Mouse (Mus musculus): Measurements from ENCODE around the gene Hgd. TPM values are rescaled to one million over a fixed set of nuclear protein-coding genes. Genes with fewer than 3 reads are reported as not detected.

Hgd gene
- polyA plus RNA-seq, 1 experiment from 2014 or later: 42.0 TPM

DNA sequence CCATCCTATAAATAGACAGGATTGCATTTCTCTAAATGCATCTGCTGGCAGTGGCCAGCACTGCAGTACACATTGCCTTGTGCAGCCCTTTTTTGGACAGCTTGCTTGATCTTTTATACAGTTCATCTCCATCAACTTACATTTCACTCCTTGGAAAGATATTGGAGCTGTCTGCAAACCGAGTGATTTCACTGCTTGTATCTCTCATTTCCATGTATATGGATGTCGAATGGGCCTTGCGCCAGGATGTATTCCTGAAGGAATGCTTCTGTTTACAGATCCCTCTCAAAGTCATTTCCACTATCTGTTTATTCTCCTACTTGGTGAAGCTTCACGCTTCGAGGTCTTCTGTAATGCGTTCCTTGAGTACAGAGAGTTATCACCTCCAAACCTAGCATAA lies 24.3 kb downstream of the Hgd start:
- H3K27me3 ChIP-seq: no peaks in the 10 kb centered on the region
- H3K36me3 ChIP-seq (replicated peaks): no peaks in the 10 kb centered on the region
- no peak overlapping the region for H3K4me2 ChIP-seq
- no peak for ATAC-seq (ENCODE audit: insufficient read depth)
- H3K27ac ChIP-seq (replicated peaks): no peak overlapping the region
- WGBS (ENCODE audit: insufficient replicate concordance): 70% methylated on average over 6 of the region's 6 CpGs
- no peaks in the 10 kb centered on the region for H3K4me1 ChIP-seq (replicated peaks)
- H3K9ac ChIP-seq: no peak overlapping the region
- H3K4me3 ChIP-seq (replicated peaks): no peak overlapping the region
- no peaks in the 10 kb centered on the region for H3K9me3 ChIP-seq (replicated peaks)

DNA sequence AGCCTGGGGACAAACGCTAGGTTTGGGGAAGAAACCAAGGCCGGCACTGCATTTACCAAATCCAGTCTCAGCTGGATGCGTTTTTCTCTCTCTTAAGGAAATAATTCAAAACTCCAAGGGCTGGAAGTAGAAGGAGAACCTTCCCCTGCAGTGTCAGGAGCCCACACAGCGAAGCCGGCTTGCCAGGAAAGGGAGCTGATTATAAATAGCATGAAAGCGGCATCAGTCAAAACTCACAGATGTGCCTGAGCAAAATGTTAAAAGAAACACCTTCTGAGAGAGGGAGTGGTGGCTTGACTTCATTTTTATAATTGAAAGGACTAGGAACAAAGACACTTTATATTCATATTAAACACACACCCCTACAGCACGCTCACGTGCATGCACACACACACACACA lies 30.4 kb downstream of the Hgd start:
- no peak for ATAC-seq (ENCODE audit: insufficient read depth)
- no peaks in the 10 kb centered on the region for H3K9me3 ChIP-seq (replicated peaks)
- no peak overlapping the region for H3K9ac ChIP-seq
- H3K36me3 ChIP-seq (replicated peaks): 0 out of 2 replicates have a peak, but pooled peaks cover 3% of the 10 kb centered on the region
- no peak overlapping the region for H3K4me2 ChIP-seq
- H3K4me3 ChIP-seq (replicated peaks): no peak overlapping the region
- H3K4me1 ChIP-seq (replicated peaks): no peaks in the 10 kb centered on the region
- no peak overlapping the region for H3K27ac ChIP-seq (replicated peaks)
- no peaks in the 10 kb centered on the region for H3K27me3 ChIP-seq
- 71% methylated on average over 8 of the region's 8 CpGs for WGBS (ENCODE audit: insufficient replicate concordance)

DNA sequence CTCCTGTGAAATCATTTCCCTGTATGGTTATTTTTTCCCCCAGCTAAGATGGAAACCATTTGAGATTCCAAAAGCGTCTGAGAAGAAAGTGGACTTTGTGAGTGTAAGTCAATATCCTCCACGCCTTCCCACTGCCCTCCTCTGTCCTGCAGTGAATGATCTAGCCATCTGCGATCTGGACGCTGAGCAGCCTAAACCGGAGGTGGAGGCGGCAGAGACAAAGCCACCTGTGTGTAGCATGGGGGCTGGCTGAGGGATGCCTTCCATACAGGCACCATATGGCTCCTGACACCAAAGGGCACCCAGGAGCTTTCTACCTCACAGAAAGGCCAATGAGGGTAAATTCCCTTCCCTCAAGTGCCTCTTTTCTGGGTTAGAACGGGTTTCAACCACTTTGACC lies 31.1 kb downstream of the Hgd start:
- 65% methylated on average over 7 of the region's 7 CpGs for WGBS (ENCODE audit: insufficient replicate concordance)
- H3K4me1 ChIP-seq (replicated peaks): no peaks in the 10 kb centered on the region
- H3K4me2 ChIP-seq: no peak overlapping the region
- H3K27me3 ChIP-seq: no peaks in the 10 kb centered on the region
- no peak overlapping the region for H3K4me3 ChIP-seq (replicated peaks)
- no peak overlapping the region for H3K27ac ChIP-seq (replicated peaks)
- ATAC-seq (ENCODE audit: insufficient read depth): no peak
- H3K9ac ChIP-seq: no peak overlapping the region
- H3K36me3 ChIP-seq (replicated peaks): 0 out of 2 replicates have a peak, but pooled peaks cover 3% of the 10 kb centered on the region
- H3K9me3 ChIP-seq (replicated peaks): no peaks in the 10 kb centered on the region

DNA sequence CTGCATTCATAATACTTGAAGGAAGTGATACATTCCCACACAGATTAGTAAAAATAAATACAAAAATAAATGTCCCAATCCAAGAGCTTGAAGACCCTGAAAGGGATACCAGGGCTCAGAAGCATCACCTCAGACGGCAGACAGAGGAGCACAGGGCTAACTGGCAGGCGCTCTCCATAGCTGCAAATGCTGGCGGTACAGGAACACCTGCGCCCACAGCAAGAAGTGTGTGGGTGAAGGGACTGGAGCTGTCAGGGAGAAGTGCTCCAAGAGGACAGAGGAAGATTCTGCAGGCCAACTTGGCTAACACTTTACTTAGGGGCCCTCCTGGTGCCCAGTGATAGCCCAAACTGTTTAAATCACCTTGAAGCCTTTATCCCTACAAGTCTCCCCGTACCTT lies 32.1 kb downstream of the Hgd start:
- Histone ChIP-seq H3K4me2 (no peak overlapping the region), H3K36me3 (replicated peaks) (0 out of 2 replicates have a peak, but pooled peaks cover 3% of the 10 kb centered on the region), H3K4me3 (replicated peaks) (no peak overlapping the region), H3K9ac (no peak overlapping the region), H3K27ac (replicated peaks) (no peak overlapping the region), H3K9me3 (replicated peaks) (no peaks in the 10 kb centered on the region), H3K4me1 (replicated peaks) (no peaks in the 10 kb centered on the region), H3K27me3 (no peaks in the 10 kb centered on the region)
- WGBS (ENCODE audit: insufficient replicate concordance): 68% methylated on average over 5 of the region's 5 CpGs
- ATAC-seq (ENCODE audit: insufficient read depth): no peak

- no peak for ATAC-seq (ENCODE audit: insufficient read depth)
- H3K9ac ChIP-seq: no peak overlapping the region
- no peaks in the 10 kb centered on the region for H3K4me1 ChIP-seq (replicated peaks)
- H3K27ac ChIP-seq (replicated peaks): no peak overlapping the region
- H3K36me3 ChIP-seq (replicated peaks): 0 out of 2 replicates have a peak, but pooled peaks cover 3% of the 10 kb centered on the region
- 75% methylated on average over 9 of the region's 9 CpGs for WGBS (ENCODE audit: insufficient replicate concordance)
- H3K9me3 ChIP-seq (replicated peaks): no peaks in the 10 kb centered on the region
- H3K4me3 ChIP-seq (replicated peaks): no peak overlapping the region
- H3K4me2 ChIP-seq: no peak overlapping the region
- no peaks in the 10 kb centered on the region for H3K27me3 ChIP-seq
Observed at GRCm38 (mm10) chr16:37614540-37614939, 34.6 kb downstream of the Hgd start.

DNA sequence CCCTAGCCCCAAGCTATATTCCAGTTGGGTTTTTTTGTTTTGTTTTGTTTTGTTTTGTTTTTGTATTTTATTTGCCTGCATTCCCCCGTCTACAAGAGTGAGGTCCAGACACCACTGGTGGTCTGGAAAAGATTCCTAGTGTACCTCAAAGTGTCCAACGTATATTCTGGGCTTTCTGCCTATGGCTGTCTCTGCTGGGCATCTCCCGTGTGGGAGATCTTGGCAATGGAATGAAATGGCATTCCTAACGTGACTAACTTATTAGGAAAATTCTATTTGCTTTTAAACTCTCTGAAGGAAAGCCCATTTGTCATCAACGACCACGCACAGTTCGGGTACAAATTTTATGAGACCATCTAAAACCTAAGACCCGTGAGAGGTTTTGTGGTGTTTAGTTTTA lies 35.5 kb downstream of the Hgd start:
- H3K27ac ChIP-seq (replicated peaks): no peak overlapping the region
- H3K4me1 ChIP-seq (replicated peaks): no peaks in the 10 kb centered on the region
- no peak overlapping the region for H3K4me2 ChIP-seq
- H3K9ac ChIP-seq: no peak overlapping the region
- H3K27me3 ChIP-seq: no peaks in the 10 kb centered on the region
- H3K36me3 ChIP-seq (replicated peaks): 0 out of 2 replicates have a peak, but pooled peaks cover 3% of the 10 kb centered on the region
- no peaks in the 10 kb centered on the region for H3K9me3 ChIP-seq (replicated peaks)
- WGBS (ENCODE audit: insufficient replicate concordance): 61% methylated on average over 8 of the region's 8 CpGs
- no peak for ATAC-seq (ENCODE audit: insufficient read depth)
- no peak overlapping the region for H3K4me3 ChIP-seq (replicated peaks)

DNA sequence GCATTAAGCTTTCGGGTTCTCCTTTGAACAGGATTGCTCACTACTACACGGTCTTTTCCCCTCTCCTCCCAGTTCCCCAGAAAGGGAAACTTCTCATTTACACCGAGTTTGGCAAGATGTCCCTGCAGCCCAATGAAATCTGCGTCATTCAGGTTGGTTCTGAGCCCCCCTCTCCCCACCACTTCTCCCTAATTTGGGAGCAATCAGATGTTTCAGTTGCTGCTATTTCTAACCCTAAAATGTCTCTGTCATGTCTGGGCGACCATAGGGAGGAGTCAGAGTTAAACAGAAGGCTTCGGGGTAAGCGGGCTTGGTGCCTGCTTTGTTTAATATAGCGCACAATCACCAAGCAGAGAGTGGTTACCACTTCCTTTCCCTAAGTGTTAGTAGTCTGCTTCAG lies 36.2 kb downstream of the Hgd start:
- no peak overlapping the region for H3K4me3 ChIP-seq (replicated peaks)
- H3K9ac ChIP-seq: no peak overlapping the region
- 60% methylated on average over 8 of the region's 8 CpGs for WGBS (ENCODE audit: insufficient replicate concordance)
- H3K4me2 ChIP-seq: no peak overlapping the region
- H3K4me1 ChIP-seq (replicated peaks): no peaks in the 10 kb centered on the region
- no peaks in the 10 kb centered on the region for H3K27me3 ChIP-seq
- H3K36me3 ChIP-seq (replicated peaks): 0 out of 2 replicates have a peak, but pooled peaks cover 3% of the 10 kb centered on the region
- no peak for ATAC-seq (ENCODE audit: insufficient read depth)
- no peaks in the 10 kb centered on the region for H3K9me3 ChIP-seq (replicated peaks)
- no peak overlapping the region for H3K27ac ChIP-seq (replicated peaks)

DNA sequence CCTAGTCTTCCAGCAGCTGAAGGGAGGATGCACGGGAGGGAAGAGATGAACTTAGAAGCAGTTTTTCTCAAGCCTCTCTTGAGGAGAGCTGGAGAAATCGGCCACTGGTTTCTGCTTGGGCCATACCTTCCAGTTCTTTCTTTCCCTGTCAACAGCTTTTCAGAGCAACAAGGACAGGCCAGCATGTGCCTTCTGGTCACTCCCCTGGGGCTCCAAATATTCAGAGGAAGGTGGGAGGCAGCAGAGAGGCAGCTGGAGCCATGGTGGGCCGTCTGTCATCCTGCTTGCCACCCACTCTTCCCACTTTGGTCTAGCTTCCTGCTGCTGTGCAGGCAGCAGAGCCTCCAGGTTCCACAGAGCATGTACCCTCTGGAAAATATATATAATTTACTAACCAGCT lies 37.7 kb downstream of the Hgd start:
- no peak overlapping the region for H3K4me2 ChIP-seq
- ATAC-seq (ENCODE audit: insufficient read depth): no peak
- 49% methylated on average over 3 of the region's 3 CpGs for WGBS (ENCODE audit: insufficient replicate concordance)
- H3K36me3 ChIP-seq (replicated peaks): 0 out of 2 replicates have a peak, but pooled peaks cover 3% of the 10 kb centered on the region
- no peaks in the 10 kb centered on the region for H3K4me1 ChIP-seq (replicated peaks)
- H3K9me3 ChIP-seq (replicated peaks): no peaks in the 10 kb centered on the region
- no peak overlapping the region for H3K9ac ChIP-seq
- H3K4me3 ChIP-seq (replicated peaks): no peak overlapping the region
- no peaks in the 10 kb centered on the region for H3K27me3 ChIP-seq
- H3K27ac ChIP-seq (replicated peaks): no peak overlapping the region

DNA sequence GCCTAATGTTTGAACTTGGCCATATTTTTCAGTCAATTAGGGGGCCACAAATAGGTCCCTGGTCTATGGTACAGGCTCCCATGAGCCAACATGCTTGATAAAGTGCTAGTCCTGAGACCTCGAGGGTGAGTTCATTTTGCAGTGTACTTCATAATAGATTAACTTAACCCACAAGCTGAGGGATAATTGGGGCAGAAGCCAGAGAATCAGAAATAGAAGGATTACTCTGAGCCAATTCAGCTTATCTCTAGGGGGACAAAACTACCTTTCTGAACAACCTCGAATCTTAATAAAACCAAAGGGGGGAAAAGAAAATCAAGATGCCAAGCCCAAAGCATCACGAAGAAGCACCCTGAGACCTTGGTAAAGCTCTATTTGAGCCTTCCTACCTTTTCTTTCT lies 42.5 kb downstream of the Hgd start:
- no peak overlapping the region for H3K4me2 ChIP-seq
- 48% methylated on average over 3 of the region's 3 CpGs for WGBS (ENCODE audit: insufficient replicate concordance)
- no peaks in the 10 kb centered on the region for H3K27me3 ChIP-seq
- no peaks in the 10 kb centered on the region for H3K36me3 ChIP-seq (replicated peaks)
- no peak for ATAC-seq (ENCODE audit: insufficient read depth)
- no peak overlapping the region for H3K27ac ChIP-seq (replicated peaks)
- no peak overlapping the region for H3K4me3 ChIP-seq (replicated peaks)
- H3K4me1 ChIP-seq (replicated peaks): no peaks in the 10 kb centered on the region
- H3K9ac ChIP-seq: no peak overlapping the region
- no peaks in the 10 kb centered on the region for H3K9me3 ChIP-seq (replicated peaks)

DNA sequence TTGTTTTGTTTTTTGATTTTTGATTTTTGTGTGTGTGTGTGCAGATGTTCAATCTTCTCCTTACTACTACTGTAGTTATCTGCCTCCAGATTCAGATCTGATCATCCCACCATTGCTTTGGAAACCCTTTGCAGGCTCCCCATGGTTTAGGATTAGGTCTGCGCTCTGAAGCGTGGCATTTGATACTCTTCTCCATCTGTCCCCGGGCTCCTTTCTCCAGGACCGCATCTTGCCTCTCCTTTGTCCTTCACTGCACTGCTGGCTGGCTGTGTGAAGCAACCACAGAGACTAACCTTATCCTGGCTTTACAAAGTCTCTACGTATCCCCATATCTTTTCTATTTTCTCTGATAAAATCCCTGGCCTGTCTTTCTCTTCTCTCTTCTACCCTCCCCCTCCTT lies 43.0 kb downstream of the Hgd start:
- no peaks in the 10 kb centered on the region for H3K4me1 ChIP-seq (replicated peaks)
- ATAC-seq (ENCODE audit: insufficient read depth): no peak
- no peak overlapping the region for H3K4me2 ChIP-seq
- H3K27ac ChIP-seq (replicated peaks): no peak overlapping the region
- WGBS (ENCODE audit: insufficient replicate concordance): 62% methylated on average over 5 of the region's 5 CpGs
- H3K4me3 ChIP-seq (replicated peaks): no peak overlapping the region
- no peaks in the 10 kb centered on the region for H3K9me3 ChIP-seq (replicated peaks)
- H3K9ac ChIP-seq: no peak overlapping the region
- H3K27me3 ChIP-seq: no peaks in the 10 kb centered on the region
- no peaks in the 10 kb centered on the region for H3K36me3 ChIP-seq (replicated peaks)

DNA sequence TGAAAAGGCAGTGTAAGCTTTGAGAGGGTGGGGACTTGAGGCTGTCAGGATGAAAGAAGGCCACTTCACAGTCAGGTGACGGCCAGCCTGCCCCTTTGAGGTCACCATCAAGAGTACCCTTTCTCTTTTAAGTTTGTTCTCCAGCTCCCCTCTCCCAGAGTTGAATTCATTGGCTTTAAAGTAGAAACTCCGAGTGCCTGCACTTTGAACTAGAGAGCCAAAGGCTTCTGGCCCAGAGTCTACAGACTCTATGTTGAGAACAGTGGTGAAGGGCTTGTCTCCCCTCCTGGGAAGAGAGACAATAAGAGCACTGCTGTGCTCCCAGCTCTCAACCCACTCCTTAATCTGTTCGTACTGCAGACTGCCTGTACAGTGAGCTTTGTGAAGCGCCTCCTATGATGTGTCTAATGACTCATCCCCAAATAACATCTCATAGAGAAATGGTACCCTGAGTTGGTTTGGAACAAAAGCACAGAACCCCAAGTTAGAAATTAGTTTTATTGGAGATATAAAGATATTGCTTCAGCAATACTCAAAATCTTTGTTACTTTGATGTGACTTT lies 46.5 kb downstream of the Hgd start:
- H3K9me3 ChIP-seq (replicated peaks): no peaks in the 10 kb centered on the region
- no peaks in the 10 kb centered on the region; the same call in none of the 2 replicates for H3K36me3 ChIP-seq (replicated peaks)
- H3K9ac ChIP-seq: no peak overlapping the region
- ATAC-seq (ENCODE audit: insufficient read depth): no peak
- H3K27ac ChIP-seq (replicated peaks): no peak overlapping the region
- no peak overlapping the region for H3K4me3 ChIP-seq (replicated peaks)
- H3K4me2 ChIP-seq: no peak overlapping the region
- WGBS (ENCODE audit: insufficient replicate concordance): 44% methylated on average over 4 of the region's 4 CpGs
- H3K4me1 ChIP-seq (replicated peaks): no peaks in the 10 kb centered on the region
- no peaks in the 10 kb centered on the region for H3K27me3 ChIP-seq

GRCm38 (mm10) chr16:37628336-37628735 lies 48.4 kb downstream of the Hgd start:
- H3K4me2 ChIP-seq: no peak overlapping the region
- H3K4me3 ChIP-seq (replicated peaks): no peak overlapping the region
- no peak for ATAC-seq (ENCODE audit: insufficient read depth)
- H3K27me3 ChIP-seq: no peaks in the 10 kb centered on the region
- H3K9me3 ChIP-seq (replicated peaks): no peaks in the 10 kb centered on the region
- H3K27ac ChIP-seq (replicated peaks): no peak overlapping the region
- H3K9ac ChIP-seq: no peak overlapping the region
- no peaks in the 10 kb centered on the region for H3K4me1 ChIP-seq (replicated peaks)
- H3K36me3 ChIP-seq (replicated peaks): no peaks in the 10 kb centered on the region; the same call in none of the 2 replicates
- 72% methylated on average over 9 of the region's 9 CpGs for WGBS (ENCODE audit: insufficient replicate concordance)
